Mouse (Mus musculus) 416B (cell line): ENCODE data around the gene Pcdh18.

Experiments used
- DNase-seq: peaks from one replicate; pipeline ENCODE4 v3.0.0; 2011; ENCODE audit warnings: low read depth

Pcdh18 gene

DNA sequence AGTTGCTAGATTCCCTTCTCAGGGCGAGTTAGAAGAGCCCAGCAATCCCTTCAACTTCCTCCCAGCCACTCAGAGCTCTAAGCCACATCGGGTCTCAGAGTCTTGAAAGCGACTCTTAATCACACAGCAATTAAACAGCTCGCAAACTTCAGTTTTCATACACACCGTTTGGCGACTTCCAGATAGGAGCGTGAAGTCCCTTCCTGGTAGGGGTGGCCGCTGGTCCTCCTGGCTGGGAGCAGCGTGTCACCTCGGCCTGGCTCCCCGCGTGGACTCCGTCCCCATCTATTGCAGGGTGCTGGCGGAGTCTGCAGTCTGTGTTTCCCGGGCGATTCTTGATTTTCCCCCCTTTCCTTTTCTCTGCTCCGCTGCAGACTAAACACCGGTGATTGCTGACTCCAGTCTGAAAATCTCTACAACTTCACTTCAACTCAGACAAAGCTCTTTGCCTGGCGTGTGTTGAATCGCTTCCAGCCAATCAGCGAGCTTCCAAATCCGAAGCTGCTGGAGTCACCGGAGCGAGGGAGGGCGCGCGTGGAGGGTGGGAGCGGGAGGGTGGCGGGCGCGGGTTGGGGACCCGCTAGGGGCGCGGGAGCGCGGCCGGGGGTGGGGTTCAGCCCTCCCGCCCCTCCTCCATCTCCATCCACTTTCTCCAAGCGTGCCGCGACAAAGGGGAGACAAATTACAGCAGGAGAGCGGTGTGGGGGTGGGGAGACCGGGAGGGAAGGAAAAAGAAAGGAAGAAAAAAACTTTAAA, at the start of gene Pcdh18:
Gene Pcdh18, minus strand, starts transcription at position 456 of the 756 bp plus-strand sequence.
- no peak for DNase-seq

DNA sequence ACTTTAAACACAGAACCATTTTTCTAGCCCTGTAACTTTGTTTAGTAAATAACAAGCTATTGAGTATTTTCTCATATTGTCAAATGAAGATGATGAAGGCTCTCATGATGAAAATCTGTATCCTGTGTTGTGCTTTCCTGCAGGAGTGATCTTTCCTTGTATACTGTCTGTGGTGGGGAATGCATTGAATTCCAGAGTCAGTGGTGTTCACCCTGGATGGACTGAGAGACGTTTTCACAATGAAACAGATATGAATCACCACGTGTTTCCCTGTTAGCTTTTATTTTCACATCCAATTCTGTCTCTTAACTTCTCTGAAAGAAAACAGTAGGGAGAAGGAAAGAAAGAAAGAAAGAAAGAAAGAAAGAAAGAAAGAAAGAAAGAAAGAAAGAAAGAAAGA, 49.7 kb upstream of the Pcdh18 start:
- DNase-seq: no peak

DNA sequence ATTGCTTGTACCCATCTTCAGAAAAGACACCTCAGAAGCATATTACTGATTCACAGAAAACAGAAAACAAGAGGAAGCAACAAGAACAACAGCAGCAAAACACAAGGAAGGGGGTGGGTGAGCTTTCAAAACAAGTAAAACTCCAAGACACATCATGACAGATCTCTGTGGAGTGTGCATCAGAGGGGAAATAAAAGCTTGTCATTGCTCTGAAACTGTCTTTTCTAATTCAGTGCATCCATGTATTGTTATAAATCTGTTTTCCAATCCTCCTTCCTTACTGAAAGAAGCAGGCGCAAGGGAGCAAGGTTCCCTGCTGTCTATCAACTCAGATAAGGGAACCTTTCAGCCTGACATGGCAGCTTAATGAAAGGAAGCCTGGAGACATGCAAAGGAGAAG, 48.4 kb upstream of the Pcdh18 start:
- DNase-seq: no peak

DNA sequence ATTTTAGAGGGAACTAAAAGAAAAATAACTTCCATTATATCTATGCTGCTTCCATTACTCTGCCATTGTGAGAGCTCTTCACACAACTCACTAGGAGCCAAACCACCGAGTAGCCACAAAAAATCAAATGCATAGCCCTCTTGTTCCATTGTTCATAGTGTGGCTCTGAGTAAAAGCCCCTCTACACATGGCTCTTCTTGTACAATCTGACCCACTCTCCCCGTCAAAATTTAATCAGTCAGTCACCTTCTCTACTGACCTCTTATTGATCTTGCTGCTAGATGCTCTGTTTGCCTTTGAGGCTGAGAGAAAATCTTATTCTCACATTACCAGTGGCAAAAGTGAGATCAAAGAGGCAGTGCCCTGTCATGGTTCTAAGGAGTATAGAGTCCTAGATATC, 31.2 kb upstream of the Pcdh18 start:
- DNase-seq: no peak

DNA sequence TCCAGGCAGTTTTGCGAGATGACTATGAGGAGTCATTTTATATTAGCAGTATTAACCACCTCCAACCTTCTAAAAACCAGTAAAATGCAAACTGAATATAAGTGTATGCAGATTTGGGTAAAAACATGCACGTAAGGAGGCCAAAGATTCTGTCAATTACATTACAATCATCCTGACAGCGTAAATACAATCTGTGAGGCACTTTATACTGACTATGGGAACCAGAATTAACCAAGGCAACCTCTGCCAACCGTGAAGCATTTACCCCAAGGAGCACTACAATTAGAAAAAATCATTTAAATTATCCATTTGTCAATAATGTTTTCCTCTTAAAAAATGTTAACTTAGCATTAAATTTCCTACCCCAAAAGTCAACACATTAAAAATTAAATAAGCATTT, 30.6 kb upstream of the Pcdh18 start:
- no peak for DNase-seq

DNA sequence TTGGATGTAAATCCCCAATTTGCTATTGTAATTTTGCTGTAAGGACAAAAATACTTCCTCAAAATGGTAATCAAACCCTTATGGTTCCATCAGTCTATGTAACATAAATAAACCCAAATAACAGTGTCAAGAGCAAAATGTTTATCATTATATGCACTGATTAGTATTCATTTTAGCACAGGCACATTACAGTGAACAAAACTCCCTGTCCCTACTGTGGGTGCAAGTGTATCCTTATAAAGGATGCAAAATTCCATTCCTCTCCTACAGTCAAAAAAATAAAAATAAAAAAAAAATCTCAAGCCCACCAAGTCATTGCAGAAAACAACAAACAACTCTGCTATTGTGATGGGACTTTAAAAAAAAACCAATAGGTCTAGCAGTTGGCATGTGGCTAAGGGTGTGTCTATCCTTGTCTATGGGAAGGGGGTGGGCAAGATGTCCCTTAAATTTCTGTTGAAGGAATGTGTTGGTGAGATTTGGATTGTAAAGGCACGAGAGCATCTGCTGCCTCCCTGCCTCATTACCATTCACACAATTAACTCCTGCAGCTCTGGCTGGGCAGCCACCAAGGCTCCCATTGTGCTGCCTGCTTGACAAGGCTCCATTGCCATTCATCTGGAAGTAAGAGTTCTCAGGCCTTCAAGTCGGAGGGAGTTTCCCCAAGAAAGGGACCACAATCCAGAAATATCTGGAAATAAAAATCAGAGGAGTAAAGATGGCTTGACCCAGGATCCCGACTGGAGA, 12.0 kb upstream of the Pcdh18 start:
- no peak for DNase-seq

DNA sequence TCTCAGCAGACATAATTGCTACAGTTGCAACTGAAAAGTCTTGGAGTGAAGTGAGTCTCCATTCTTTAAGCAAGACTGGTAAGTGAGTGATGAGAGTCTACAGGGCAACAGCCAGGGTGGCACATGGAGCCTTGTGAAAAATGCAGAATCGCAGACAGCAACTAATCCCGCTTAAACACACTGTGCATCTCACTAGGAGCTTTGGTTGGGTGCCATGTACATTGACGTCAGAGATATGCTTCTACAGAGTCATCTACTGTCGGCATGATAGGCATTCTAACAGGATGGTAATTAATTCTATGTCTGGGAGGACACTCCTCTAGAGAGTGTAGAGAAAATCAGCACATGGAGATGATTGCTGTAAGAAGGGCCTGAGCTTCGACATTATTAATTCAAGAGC, 5.6 kb upstream of the Pcdh18 start:
- no peak for DNase-seq

DNA sequence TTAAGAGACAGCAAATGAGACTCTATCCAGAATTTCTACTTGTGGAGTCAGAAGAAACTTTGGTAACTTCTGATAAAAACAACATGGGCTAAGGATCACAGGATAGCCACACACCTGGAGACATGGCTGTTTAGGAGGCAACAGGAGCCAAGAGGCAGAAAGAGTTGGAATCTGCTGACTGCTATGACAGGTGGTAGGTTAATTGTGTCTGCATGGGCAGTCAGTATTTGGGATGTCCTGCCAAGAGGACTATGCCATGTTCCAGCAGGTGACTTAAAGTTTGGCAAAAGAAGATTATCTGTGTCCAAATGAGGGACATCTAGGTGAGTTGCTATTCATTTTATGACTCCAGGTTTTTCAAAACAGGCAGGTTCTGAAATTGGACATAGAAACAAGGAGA, 4.8 kb upstream of the Pcdh18 start:
- DNase-seq: no peak

DNA sequence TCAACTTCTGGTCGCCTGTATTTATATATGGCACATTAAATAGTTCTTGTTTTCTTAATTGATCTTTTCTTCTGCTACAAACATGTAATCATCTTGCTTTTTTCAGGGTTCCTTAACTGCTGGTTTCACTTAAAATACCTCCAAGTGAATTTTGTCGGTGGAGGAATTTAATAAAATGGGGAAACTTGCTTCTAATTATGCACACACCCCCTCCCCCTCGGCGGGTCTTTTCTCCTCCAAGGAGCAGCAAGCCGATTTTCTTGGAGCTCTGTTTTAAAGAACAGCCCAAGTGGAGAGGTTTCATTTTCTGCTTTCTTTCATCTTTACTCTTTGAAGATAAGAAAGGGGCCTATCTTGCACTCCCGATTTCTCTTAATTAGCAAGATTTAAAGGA, 498 bp upstream of the Pcdh18 start:
- no peak for DNase-seq

DNA sequence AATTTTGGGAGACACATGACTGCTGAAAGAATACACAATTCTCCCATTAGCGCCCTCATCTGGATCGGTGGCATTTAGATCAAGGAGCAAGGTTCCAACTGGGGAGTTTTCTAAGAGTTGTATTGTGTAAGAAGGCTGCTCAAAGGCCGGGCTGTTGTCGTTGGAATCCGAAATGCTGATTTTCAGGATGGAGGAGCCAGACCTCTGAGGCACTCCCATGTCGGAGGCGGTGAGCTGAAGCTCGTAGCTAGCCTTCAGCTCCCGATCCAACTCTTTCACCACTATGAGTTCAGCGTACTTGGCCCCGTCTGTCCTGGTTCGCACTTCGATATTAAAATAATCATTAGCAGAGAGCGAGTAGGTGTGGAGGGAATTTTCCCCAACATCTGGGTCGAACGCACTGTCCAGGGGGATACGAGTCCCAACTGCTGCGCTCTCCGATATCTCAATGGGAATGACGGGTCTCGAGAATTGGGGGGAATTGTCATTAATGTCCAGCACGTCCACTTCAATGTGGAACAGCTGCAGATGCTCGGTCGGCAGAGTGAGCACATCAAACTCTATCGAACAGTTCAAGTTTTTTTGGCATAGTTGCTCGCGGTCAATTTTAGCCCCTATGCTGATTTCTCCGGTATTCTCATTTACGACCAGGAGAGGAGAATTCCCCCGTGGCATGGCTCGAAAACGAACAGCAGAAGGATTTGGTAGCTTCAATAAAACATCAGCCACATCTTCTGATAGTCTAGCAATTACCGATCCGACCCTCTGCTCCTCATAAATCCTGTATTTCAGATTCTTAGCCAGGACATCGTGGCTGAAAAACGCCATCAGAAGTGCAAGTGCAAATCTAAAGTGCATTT, 909 bp downstream of the Pcdh18 start:
- no peak for DNase-seq

DNA sequence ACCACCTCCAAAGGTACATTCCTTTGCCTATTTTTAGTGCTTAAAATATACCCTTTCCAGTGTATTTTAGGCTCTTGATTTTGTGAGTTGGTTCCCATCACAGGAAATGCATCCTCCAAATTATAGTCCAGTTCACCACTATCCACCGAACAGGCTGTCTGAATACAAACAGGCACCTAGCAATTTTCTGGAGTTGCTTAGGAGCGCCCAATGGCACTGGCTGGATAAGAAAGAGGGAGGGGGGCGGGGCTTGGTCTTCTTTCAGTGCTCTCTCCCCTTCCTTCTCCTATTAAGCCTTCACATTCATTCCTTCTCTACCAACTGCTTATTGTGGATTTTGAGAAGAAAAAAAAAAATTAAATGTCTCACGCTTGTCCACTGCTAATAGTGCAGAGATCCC, 4.4 kb downstream of the Pcdh18 start:
- no peak for DNase-seq

DNA sequence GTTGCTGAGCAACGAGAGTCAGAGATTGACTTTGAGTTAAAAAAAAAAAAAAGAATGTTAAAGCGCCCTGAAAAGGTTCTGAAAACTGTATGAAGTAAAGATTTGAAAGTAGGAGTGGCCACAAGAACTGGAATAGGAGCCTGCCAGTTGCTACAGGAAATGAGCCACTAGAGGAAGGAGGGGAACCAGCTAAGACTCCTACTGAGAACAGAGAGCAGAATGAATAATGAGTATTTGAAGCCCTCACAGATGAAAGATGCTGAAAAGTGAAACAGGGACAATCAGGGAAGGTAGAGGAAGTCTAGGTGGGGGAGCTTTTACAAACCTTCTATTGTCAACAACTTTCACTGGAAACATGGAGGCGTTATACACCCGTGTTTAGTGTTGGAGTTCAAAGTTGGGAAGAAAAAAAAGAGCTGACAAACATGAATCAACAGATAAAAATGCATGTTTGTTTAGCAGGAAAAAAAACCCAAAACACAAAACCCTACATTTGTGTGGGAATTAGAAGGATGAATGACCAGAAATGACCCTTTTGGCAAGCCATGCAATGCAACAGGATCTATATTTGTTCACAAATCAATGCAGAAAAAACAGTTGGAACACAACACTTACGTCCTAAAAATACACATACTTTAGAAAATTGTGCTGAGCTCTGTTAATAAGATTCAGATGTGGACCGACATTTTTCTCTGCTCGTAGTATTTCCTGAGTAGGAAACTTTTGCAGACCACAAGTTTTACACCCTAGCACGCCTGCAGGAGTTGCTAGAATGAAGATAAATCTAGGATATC, 7.4 kb downstream of the Pcdh18 start:
- DNase-seq: no peak

DNA sequence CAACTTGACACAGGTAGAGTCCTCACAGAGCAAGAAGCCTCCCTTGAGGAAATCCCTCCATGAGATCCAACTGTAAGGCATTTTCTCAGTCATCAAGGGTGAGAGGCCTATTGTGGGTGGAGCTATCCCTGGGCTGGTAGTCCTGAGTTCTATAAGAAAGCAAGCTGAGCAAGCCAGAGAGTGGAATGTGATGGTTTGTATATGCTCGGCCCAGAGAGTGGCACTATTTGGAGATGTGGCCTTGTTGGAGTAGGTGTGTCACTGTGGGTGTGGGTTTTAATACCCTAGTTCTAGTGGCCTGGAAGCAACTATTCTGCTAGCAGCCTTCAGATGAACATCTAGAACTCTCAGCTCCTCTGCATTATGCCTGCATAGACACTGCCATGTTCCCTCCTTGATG, 9.1 kb downstream of the Pcdh18 start:
- no peak for DNase-seq

DNA sequence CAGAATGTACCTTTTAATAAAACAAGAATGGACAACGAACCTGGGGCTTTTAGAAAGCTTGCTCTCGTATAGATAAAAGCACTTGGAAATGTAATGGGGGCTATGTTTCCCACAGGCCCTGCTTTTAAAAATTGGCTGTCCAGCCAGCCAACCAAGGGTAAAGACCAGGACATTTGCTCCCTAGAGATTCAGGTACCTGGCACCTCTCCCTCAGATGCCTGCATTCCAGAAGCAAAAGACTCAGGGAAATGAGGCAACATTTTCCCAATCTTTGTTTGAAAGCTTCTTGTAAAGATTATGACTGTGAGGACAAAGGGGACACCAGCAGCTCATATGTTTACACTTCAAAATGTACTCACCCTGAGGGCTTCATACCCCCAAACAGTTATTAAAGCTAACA, 18.1 kb downstream of the Pcdh18 start:
- DNase-seq: no peak

DNA sequence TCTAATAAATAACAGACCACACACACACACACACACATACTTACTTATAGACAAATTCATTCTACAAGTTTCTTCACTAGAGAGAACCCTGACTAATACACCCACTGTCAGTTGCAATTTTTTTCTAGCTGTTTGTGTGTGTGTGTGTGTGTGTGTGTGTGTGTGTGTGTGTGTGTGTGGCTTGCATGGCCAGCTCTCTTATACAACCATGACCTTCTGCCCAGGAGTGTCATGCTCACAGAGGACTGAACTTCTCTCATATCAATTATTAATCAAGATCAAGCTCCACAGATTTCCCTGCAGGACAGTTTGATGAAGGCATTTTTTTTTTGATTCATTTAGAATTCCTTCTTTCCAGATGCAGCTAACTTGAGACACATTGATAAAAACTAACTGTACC, 18.6 kb downstream of the Pcdh18 start:
- no peak for DNase-seq

DNA sequence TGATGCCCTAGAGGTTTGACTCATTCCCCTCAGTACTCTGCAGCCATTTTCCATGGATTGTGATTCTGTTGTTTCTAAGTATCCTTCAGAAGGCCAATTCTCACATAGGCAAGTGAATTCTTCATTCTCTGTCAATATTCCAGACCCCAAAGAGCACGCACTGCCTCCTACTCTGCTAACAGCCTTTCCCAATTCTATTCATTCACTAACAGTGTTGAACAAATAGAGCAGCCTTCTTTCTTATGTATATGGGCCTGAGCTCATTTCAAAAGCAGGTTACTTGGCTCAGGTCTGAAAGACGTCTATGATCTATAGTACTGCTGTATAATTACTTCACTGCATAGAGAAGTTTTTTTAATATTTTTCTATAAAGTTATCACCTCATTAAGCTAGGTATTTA, 50.6 kb downstream of the Pcdh18 start:
- no peak for DNase-seq

DNA sequence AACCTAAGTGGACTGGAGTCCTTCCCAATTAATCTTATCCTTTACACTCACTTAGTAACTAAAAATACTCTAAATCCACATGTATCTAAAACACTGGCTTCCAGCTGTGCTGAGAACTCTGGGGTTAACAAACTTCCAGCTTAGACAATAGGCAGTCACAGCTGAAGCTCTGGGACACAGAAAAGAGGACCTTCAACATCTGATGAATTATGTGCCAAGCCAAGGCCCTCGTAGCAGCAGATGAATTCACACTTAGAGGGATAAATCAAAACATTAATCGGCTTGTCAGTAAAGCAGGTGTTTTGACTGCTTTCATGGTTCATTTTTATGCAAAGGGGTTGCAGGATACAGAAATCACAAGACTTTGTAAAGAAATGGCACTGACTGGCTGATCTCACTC, 57.2 kb downstream of the Pcdh18 start:
- DNase-seq: no peak
